Mouse (Mus musculus) right cerebral cortex, postnatal 4 days (tissue): Measurements from ENCODE around the gene Phxr2.

Source experiments
- DNase-seq: peaks from one replicate; pipeline ENCODE4 v3.0.0-alpha.2; 2022

Gene Phxr2

DNA sequence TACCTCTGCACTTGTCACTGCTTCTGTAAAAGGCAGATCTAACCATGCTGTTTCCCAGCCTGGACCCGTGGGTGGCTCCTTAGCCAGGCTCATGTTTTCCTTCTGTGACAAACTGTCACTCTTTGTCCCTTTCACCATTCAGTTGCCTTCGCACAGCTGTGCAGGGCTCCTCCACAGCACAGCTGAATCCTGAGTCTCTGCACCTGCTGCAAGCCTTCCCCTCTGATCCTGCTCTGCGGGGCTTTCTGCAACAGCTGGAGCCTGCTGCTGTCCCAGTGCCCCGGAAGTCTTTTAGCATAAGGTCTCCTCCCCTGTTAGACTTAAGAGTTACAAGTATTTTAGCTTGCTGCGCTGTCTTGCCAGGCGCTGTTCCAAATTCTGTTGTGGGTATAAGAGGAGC lies 6.1 kb upstream of the Phxr2 start:
- no peak for DNase-seq

DNA sequence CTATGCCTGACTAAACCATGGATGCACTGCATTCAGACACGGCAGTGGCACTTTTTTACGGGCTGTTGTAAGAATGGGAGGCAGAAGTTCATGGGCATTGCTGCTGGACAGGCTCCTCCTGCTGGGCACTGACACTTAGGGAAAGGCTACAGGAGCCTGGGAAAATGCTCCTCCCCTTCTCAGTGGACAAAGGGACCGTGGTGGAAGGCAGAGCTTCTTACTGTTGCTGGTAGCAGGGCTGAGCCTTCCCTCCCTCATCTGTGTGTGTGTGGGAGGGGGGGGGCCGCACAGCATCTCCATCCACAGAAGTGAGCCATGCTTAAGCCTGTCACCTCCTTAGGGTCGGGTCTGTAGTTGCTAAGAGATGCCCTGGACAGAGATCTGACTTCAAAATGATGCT lies 5.2 kb upstream of the Phxr2 start:
- DNase-seq = no peak

DNA sequence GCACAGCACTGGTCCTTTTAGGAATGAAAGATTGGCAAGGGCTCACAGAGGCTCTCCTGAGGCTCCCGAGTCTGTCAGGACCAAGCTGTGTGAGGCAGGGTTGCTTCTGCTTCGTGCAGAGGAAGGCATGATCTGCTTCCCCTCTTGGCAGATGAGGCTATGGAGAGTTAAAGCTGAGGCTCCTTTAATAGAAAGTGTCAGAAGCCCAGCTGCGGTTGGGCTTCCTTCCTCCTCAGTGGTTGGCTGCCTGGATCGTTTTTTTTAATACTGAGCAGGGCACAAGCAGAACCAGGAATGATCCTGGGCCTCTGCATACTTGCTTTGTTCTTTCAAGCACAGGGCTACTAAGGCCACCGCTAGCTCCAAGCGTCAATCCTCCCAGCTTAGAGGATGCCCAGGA lies 4.5 kb upstream of the Phxr2 start:
- no peak for DNase-seq

DNA sequence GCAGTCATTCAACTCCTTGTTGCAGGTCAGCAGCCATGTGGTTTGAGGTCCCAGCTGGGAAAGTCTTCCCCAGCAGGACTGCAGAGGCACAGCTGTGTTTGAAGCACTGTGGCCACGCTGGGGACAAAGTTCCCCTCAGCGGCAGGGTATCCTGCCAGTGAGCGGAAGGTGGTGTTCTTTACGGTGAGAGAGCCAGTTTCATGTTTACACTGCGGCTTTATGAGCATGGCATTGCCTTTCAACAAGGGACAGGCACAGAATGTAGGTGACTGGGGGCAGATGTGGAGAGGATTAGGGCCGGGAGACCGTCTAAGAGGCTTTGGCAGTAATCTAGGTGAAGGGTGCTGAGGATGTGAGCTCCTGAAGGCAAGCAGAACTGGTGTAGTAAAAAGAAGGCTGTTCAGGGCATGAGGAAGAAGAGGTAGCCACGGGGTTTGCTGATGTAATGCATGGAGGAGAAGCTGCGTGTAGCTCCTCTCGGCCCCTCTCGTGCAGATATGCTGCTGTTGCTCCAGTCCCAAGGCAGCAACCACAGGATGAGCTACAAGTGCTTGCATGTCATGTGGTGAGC lies 1.7 kb upstream of the Phxr2 start:
- DNase-seq = no peak

DNA sequence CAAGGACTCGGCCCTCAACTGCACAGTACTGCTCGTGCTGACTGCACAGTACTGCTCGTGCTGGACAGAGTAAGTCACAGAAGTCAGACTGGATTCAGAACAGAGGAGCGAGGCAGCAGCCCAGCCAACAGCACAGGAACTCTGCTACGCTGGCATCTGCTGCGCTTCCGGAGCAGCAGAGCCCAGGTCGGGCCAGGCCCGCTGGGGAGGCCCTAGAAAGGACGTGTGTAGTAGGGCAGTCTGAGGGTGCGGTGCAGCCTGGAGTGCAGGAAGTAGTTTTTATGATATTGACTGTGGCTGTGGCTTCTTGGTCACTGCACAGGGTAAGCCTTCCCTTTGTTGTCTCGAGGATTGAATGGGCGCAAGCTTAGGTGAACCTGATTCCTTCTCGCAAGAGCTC lies 829 bp upstream of the Phxr2 start:
- DNase-seq = no peak

DNA sequence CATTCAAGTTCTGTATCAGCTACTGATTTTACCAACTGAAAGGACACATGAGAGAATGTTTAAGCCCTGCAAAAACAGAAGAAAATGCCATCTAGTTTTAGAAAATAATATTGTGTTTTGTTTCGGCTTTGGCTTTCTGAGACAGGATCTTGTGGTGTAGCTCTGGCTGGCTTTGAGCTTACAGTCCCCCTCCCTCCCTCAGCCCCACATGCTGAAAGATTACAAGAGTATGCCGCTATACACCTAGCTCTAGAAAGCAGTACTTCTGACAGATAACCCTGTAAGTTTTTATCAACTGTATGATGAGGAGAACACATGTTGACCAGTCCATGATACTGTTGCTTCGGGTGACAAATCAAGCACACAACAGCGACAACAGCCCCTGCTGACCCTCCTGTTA lies 6.7 kb downstream of the Phxr2 start:
- no peak for DNase-seq

DNA sequence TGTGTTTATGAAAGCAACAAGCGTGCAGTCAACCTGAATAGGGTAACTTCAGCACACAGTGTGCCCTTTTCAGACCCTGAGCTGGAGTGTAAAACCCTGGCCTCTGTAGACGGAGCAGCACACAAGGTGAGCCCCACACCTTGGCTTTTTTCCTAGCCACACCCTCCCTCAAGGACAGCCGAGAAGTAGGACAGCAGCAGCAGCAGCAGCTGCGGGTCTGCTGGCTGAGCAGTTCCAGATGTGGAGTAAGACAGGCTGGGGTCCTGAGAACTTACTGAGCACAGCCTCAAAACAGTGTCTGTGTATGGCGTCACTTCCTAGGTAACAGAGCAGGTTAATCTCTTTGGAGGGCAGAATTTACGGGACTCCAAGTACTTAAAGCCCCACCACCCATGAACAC lies 7.4 kb downstream of the Phxr2 start:
- DNase-seq = no peak

DNA sequence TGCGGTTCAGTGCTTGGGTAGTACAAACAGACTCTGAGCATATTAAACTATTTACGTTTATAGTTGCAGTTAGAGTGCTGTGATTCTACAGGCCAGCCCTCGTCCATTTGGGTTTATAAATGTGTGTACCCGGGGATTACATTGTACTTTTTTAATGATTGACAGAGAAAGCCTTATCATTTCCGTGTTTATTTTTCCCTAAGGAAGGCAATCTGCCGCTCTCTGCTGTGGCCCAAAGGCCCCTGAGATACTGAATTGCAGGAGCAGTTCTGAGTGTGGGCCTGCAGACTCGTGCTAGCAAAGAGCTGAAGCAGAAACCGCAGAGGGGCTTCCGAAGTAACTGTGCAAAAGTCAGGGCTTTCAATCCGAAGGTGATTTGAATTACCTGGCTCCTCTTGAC lies 8.2 kb downstream of the Phxr2 start:
- DNase-seq = no peak

DNA sequence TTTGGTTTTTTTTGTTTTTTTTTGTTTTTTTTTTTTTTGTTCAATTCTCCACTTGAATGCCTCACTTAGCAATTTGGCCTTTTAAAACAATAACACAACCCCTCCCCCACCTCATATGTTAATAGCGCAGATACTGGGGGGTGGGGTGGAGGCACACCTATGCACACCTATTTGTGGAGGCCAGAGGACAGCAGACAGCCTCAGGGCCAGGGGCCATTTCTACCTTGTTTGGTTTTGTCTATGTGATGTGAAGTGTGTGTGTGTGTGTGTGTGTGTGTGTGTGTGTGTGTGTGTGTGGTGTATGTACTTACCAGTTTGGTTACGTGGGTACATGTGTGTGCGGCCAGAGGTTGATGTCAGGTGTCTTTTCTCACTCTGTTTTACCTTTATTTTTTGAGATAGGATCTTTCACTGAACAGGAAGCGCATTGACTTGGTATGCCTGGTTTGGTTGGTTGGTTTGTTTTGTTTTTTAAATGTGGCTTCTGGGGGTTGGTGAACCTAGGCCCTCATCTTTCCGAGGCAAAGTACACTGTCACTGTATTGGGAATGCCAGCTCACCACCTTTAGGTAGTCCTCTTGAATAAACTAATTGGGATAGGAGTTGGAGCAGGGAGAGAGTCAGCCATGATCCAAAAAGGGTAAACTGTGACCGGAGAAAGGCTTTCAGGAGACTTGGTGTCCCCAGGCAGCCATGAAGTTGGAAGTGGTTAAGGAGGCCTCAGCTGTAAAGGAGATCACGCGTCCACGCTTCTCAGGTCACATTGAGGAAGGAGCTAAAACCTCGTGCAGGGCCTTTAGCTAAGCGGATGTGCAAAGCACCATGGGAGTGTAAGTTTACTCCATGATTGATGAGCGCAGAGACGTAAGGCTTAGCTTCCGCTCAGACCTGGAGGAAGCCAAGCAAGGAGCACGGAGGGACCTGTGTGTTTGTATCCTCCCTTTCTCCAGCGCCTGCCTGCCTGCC lies 9.2 kb downstream of the Phxr2 start:
- DNase-seq = no peak

DNA sequence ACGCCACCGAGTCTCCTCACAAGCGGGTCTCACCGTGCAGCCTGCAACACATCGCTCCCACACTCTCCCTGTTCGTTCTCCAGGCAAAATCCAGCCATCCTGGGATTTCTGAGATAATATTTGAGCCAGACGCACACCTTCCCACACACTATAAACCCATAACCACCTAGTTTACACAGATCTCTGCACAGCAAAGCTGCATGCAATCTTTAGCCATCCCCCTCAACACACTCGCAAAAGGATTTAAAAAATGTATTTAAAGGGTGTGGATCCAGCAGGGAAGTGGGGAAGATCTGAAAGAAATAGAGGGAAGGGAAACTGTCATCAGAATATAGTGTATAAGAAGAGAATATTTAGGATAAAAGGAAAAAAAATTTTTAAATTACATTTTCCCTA lies 9.9 kb downstream of the Phxr2 start:
- no peak for DNase-seq

DNA sequence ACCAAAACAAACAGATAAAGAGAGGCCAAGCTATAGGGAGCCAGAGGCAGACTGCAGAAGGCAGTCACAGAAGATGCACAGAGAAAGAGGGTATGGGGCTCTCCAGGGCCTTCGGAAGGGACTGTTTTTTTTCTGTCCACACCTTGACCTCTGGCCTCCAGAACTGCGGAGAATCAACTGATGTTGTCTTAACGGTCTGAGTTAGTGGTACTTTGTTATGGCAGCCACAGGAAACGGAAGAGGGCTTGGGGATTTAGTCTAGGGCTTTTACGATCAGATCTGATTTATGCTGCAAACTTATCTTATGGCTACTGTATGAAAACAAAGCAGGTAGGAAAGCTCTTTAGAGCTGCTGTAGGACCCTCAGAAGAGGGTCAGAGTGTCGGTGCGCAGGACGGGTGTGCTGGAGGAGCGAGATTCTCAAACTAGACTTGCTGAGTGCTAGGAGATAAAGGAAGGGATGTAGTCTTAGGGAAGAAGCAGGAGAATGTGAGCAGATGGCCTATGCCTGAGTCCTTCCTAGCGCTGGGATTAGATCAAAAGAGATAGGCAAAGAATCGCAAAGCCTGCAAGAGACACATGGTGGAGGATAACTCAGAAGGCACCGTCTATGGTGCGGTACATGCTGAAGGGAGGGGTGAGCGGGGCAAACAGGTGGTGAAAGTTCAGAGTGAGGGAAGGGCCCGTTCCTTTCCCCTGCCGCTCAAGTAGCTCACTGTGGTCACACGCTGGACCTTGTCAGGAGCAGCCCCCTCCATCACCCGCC lies 10.5 kb downstream of the Phxr2 start:
- no peak for DNase-seq

DNA sequence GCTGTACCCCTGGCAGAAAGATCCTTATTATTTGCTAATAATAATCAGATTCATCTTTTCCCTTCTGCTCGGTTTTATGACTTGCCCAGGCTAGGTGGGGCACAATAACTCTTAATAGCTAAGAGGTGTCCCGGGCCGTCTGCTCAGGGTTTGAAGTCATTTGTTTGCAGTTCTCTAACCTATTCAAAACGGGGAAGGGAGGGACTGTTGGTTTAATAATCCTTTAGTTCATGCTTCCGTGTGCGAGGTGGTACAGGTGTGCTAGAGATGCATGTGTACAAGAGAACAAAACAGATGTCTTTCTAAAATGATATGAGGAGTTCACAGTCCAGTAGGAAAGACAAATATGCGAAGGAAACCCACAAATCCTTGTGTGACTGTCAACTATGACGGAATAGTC lies 11.8 kb downstream of the Phxr2 start:
- no peak for DNase-seq

DNA sequence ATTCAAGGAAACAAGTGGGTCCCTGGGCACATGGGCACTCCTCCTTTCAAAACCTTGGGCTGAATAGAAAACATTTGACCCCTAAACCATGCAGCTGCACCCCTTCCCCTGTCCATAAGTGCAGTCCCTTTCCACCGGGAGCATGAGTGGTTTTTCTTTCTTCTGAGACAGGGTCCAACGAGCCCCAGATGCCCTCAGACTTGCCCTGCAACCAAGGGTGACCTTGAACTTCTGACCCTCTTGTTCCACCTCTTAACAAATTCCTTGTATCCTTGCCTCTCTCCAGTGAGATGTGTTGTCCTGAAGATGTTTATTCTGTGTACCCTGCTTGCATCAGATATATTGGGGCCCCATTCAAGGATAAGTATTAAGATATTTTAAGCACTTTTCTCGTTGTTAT lies 12.6 kb downstream of the Phxr2 start:
- DNase-seq = no peak

DNA sequence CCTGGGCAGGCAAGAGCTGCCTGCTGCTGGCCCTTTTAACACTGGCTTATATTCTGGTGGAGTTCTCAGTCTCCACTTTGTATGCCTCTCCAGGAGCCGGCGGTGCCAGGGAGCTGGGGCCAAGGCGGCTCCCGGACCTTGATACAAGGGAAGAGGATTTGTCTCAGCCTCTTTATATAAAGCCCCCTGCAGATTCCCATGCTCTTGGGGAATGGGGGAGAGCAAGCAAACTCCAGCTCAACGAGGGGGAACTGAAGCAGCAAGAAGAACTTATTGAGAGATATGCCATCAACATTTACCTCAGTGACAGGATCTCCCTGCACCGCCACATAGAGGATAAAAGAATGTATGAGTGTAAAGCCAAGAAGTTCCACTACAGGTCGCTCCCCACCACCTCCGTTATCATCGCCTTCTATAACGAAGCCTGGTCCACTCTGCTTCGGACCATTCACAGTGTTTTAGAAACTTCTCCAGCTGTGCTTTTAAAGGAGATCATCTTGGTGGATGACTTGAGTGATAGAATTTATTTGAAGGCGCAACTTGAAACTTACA lies 17.6 kb downstream of the Phxr2 start:
- DNase-seq = no peak

DNA sequence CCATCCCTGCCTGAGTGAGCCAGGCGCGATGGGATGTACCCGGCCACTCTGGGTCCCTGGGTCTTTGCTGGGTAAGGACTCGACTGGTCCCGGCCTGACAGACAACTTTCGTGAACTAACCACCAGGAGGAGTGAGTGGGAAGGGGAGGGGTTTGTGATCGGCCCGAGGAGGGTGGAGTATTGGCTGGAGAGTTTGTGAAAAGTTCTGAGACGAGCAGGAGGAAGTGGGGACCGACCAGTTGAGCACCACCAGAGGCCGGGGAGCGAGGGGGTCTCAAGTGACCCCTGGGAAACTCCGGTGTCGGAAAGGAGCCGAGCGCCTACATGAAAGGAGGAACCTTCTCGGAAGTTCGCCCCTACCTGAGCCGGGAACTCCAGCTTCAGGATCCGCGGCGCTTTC lies 18.2 kb downstream of the Phxr2 start, which contains the start of gene Galnt4:
TSS of gene Galnt4 (plus strand) at position 196 of the 400 bp plus-strand sequence.
- peak; percentile 48 for DNase-seq

DNA sequence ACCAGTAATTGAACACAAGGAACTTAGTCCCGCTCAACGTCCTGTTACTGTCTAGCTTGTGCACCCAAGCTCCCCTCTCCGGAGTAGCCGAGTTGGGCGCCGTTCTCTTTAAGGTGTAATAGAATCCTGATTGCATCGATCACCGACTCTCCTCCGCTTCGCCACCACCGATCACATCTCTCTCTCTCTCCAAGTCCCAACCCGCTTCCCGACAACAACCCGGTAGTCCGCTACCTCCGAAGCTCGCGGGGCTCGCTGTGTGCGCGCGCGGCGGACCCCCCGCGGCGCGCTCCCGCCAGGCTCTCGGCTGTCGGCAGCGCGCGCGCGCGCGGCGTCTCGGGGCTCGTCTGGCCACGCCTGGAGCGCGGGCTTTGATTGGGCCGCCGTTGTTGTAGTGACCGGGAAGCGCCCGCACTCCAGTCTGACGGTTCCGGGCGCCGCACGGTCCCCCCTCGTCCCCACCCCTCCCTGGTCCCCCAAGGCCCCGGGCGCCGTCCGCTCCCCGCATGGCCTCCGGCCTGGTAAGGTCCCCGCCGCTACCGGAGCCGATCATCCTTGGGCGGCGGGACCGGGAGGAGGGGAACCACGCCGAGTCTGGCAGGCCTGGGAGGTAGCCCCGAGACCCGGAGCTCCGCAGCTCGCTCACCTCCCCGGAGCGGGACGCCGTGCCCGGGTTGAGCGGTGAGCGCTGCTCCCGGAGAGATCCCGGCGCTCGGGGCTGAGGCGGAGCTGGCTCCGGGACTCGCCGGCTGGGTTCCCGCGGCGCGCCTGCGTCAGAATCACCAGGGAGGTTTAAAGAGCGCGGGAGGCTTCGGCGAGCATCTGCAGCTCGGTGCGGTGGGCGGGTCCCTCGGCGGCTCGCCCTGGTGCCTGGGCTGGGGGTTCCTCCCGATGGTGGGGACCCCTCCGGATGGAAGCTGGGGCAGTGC lies 19.2 kb downstream of the Phxr2 start, which contains the start of gene Poc1b:
TSS of gene Poc1b (plus strand) at position 334 of the 929 bp plus-strand sequence.
- peak; percentile 88 for DNase-seq

DNA sequence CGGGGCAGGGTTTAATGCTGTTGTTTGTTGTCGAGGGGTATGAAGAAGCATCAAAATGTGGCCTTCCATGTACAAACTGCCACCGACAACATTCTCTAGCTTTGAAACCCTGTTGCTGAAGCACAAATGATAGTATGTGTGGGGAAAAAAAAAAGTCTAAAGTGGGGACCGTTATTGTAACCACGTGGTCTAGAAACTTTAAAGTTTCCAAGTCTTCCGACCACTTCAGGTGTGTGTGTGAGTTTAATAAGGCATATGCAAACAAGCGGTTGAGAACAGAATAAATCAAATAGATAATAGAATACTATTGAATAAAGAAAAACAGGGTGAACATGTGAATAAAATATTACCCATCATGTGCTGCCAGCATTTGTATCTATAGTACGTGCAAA lies 19.8 kb downstream of the Phxr2 start:
- no peak for DNase-seq

DNA sequence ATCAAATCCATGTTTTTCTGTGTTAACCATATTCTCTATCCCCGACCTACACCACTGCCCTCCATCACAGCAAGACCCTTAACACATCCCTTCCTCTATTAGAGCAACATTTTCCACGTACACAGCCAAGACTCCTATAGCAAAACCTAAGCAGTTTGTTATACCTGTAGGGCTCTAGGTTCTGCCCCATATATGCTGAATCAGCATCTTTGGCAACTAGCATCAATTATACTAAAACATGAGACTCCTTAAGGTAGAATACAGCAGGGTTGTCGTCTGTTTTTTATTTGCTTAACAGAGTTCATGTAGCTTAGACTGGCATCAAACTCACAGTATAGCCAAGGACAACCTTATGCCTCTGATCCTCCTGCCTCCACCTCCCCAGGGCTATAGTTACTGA lies 20.6 kb downstream of the Phxr2 start:
- no peak for DNase-seq

DNA sequence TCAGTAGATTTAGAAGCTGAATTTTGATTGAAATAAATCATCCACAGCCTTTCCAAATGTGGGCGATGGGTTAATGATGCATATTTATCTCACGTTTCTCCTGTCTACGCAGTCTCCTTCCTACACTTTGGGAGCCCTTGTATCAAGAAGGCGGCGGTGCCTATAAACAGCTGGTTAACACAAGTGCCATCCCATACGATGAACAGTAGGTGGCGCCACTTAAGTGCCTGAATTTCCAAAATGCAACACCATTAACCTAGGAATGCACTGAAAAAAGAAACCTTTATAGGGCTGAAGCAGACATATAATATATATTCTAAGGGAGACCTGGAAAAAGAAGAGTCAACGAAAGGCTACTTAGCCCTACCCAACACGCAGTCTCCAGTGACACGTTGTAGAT lies 28.8 kb downstream of the Phxr2 start:
- DNase-seq = peak; percentile 30

DNA sequence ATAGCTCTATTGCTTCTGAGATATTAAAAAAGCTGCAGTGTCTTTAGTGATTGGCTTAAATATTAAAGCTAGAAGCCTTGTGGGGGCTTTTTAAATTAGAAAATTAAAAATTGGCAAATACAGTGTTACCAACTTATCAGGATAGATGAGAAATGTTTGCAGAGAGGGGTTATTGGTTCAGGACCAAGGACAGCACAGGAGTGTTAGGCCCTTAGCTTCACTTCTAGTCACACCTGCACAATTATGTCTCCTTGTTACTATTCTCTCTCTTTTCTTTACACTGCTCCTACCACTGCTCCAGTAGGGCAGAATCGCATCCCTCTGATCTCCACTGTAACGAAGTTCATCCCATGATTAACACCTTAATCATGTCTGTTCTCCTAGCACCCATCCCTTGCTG lies 31.0 kb downstream of the Phxr2 start:
- no peak for DNase-seq

DNA sequence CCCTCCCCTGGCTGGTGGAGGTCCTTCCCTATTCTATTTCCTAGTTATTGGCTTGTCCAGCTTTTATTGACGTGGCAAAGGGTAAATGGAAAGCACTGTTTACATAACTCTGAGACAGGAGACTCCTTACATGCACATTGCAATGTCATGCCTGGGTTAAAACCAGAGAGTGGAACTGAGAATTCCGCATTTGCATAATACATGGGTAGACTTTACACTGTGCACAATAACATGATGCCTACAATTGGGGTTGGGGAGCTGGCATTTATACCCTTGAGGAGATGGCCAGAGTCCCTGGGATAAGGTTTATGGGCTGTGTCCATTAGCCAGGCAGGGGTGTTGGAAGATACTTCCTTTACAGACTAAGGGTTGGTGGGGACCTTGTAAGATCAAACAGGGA lies 32.8 kb downstream of the Phxr2 start:
- no peak for DNase-seq

DNA sequence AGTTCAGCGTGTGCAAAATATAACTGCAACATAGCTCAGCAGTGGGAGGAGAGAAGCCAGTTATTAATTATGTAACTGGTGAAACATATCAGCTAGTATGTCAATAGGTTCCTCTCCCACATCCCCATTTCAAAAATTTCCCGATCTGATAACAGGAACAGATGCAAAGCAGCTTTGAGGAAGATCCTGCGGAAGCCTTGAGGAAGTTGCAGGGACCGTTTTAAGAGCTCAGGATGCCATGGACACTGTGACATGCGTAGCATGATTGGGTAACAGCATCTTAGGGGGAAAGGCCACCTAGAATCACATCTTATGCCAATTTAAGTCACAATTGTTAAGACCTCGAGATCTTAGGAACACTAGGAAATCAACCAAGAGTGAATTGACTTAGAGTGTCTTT lies 36.2 kb downstream of the Phxr2 start:
- no peak for DNase-seq
